Mouse (Mus musculus): ENCODE data around the gene Msgn1.

The Msgn1 gene

DNA sequence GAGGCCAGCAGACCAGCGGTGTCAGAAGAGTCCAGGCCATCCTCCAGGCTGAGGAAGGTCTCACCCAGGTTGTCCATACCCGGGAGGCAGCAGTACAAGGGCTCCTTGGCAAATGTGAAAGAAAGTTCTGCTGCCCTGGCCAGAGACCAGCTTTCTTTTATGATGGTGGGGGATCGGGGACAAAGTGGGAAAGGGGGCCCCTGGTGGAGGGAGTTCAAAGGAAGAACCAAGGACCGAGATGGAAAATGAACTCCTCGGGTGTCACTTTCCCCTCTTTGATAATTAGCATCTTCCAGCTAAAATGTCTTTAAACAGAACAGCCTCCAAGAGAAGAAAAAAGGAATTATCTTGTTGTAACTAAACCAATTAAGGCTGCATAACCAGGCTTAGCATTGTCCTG, at the start of gene Msgn1:
Gene Msgn1, minus strand, starts transcription at position 101 of the 400 bp plus-strand sequence.
- no peak for DNase-seq

DNA sequence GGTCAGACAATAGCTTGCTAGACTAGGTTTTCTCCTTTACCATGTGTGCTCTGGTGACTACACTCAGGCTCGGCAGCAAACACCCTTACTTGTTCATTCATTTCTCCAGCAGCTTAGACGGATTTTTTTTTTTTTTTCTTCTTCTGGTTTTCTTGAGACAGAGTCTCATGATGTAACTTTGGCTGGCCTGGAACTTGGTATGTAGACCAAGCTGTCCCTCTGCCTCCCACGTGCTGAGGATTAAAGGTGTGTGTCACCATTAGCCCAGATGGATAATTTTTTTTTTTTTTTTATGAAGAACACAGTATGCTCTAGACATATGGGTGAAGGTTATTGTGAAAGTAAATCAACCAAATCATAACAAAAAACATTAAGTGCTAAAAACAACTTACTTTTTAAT, 41.5 kb upstream of the Msgn1 start:
- no peak for DNase-seq

DNA sequence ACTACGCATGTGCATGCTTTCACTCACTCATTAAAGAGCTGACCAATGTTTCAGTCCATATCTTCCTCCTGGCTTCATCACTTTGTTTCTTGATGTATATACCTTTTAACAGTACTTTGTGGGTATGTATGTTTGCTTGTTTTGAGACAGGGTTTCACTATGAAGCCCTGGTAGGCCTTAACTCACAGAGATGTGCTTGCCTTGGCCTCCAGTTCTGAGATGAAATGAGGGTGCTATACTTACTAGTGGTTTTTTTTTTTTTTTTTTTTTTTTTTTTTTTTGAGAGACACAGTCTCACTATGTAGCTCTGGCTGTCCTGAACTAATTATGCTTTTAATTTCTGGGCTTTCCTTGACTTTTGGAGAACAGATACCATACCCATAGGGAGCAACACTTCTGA, 38.7 kb upstream of the Msgn1 start:
- no peak for DNase-seq

DNA sequence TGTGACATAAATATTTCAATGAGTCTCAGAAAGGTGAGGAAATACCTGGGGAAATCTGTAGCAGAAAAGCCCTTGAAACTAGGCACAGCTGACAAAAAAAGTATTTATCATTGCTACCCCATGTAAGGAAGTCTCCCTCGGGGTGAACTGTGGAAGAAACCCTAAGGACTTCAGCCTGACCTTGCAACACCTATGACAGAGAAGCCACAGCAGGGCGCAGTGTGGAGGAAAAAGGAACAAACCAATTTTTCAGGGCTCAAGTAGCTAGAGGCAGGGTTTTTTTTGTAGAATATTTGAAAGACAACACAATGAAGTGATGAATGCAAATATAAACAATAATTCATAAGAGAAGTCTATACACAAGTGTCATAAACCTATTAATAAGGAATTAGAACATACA, 27.2 kb upstream of the Msgn1 start:
- DNase-seq = no peak

DNA sequence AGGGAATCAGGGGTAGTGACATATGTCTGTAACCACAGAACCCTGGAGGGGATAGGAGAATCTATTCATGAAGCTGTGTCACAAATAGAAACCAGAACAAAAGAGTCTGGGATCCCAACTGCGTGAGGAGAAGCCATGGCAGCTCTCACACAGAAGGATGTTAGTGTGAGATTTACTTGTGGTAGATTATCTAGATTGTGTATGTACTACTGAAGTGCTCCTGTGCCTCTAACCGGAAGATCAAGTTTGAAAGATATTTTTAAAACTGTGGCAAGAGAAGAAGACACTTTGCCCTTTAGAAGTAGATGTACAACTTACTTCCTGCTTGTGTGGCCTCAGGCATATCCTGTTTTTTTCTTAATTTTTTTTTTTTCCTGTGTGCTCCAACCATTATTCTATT, 21.5 kb upstream of the Msgn1 start:
- no peak for DNase-seq

DNA sequence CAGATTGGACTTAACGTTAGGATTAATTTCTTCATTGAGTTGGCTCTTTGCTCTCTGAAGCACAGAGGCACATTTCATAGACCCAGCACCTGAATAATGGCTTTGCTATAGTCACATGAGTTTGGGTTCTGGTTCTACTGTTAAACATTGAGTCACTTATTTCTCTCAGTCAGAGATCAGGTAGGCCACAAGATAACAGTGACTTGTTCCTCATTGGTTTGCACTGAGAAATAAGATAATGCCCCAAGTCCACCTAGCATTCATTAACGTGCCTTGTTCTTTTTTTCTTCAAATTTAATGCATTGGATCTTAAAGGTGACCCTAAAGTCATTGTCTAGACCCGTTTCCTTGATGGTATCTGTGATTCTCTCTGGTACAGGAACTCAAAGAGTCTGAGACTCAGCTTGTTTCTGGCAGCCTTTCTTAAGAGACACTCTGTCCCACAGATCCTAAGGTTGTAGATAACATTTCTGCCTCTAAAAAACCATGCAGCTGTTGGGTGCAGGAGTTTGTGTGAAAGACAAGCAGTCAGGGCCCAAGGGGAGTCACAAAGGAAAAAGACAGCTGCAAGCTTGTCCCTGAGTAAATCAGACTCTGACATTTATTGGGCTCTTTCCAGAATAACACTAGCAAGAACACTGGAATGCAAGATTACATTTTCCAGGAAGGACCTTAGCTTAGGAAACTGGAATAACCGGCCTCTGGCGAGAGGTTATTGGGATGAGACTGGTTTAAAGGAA, 17.9 kb upstream of the Msgn1 start:
- DNase-seq = no peak

DNA sequence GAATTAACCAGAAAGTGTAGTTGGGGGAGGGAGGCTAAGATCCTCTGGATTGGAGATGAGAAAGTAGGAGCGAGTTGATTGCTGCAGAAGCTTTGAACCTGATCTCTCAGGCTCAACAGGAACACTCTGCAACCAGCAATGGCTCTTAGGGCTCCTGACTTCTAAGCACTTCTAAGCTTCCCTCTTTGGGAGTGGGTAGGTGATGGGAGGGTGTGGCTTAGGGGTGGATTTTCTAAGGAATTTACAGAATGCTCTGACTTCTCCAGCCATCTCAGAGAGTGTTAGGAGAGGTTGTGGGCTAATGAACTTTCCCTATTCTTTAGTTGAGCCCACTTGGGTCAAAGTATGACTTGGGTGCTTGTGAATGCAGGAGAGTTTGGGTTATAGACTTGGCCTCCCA, 17.4 kb upstream of the Msgn1 start:
- DNase-seq = no peak

DNA sequence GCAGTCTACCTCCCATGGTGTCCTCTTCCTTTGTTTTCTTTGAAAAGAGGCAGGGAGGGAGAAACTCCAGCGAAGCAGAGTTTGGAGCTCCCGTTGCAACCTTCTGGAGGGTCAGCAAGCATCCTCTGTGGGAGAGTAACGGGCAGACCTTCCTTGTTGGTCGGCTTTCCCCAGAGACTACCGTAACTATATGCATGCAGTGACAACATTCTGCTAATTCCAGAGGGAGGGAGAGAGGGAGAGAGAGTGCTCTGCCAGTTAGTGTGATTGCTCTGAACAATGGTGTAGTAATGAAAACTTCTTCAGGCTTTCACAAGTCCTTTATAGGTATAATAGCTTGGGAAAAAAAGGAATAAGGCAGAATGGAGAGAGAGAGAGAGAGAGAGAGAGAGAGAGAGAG, 15.9 kb upstream of the Msgn1 start:
- no peak for DNase-seq

DNA sequence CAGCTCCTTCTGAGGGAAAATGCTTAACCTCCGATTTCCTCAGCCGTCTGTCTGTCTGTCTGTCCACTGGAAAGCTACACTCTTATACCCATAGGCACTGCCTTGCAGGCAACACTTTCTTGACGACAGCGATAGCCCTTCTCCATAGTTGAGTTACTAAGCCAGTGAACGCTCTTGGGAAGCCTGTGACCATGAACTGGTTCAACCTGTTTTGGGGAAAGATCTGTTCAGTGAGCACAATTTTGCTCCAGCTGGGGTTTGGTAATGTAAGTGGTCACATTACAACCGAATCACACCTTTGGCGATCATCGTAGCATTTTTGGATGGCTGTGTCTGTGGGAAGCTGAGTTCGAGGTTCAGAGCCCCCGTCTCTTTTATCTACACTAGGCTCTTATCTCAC, 14.3 kb upstream of the Msgn1 start:
- no peak for DNase-seq

DNA sequence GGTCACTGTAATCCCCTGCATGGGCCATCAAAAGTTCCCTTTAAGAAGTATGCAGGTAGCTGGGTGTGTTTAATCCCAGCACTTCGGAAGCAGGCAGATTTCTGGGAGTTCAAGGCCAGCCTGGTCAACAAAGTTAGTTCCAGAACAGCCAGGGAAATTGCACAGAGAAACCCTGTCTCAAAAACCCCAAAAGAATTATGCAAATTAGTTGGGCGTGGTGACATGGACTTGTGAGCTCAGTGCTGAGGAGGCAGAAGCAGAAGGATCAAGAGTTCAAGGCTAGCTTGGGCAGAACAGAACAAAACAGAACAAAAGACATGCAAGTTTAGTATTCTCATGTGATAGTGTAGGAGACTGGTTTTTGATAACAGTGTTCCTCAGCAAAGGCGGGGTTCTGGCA, 13.8 kb upstream of the Msgn1 start:
- DNase-seq = no peak

DNA sequence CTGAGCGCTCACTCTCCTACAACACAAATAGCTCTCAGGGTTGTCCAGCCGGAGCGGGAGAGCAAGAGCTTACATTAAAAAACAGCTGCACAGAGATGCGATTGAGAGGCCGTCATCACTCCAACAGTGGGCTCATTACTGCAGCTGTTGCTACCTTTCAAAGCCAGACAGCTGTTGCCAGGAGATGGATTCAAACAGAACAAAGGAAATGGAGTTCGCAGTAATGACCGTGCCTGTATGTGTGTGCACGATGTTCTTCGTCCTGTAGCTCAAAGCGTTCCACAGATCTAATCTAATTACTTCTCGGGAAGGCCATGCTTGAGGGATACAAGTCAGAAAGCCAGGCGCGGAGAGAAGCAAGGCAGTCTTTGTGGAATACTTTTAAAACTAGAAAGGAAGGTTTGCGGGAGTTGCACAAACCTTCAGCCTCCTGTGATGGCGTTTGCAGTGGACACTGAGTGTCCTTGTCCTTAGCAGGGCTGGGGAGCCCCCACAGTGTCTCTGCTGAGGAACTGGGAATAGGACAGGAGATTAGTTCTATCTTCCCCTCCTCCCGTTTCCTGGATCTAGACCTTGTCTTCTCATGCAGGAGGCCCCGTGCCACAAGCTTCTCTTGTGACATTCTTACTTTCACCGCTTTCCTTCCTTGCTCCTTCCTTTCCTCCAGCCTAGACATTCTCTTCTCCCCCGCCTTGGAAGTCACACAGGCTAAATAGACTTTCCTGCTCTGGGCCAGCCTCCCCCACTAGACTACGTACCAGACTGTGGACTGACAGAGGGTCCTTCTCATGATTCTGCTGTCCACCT, 13.0 kb upstream of the Msgn1 start:
- no peak for DNase-seq

DNA sequence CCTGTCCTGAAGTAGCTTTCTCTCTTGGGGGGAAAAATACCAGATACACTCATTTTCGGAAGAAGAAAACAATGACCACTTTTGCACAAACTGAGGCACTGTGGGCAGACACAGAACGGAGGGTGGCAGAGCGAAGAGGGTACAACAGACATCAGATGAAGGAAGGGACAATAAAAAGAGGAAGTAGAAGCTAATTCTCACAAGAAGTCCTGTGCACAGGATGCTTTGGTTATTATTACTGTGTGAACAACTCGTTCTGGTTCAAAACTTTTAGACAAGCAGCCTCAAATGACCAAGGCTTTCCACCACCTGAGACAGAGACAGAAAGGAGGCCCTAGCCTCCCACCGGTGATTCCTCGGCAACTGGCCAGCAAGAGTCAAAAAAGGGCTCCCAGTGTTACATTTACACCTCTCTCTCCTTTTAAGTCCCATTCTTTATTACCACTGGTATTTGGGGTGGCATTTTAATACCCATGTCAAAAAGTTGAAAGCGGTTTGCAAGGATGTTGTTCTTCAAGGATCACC, 9.0 kb upstream of the Msgn1 start:
- DNase-seq = no peak

DNA sequence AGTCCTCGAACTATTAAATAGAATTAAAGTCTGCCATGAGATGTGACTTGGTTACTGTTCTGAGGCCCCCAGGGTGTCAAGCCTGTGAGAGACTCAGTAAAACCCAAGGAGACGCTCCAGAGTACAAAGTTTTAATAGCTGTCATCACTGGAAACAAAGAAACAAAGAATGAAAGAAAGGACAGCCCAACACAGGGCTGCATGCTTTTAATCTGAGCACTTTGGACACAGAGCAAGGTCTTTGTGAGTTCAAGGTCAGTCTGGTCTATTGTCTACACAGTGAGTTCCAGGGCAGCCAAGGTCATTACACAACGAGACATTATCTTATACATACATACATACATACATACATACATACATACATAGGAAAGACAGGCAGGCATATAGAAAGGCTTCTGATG, 7.7 kb upstream of the Msgn1 start:
- DNase-seq = no peak

DNA sequence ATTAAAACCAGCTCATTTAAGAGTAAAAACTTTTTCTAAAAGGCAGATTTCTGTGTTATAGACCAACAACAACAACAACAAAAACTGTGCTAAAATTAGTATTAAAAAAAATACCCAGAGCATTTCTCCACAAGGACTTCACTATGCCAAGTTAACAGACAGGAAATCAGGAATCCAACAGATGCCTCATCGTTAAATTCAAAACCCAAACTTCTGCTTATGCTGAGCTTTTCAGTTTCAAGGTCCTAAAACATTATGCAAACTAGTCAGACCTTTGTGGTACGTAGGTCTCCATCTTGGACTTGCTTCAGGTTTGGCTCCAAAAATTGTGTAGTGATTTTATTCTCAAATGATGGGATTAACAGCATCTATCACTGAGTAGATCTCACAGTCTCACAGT, 6.8 kb upstream of the Msgn1 start:
- no peak for DNase-seq

DNA sequence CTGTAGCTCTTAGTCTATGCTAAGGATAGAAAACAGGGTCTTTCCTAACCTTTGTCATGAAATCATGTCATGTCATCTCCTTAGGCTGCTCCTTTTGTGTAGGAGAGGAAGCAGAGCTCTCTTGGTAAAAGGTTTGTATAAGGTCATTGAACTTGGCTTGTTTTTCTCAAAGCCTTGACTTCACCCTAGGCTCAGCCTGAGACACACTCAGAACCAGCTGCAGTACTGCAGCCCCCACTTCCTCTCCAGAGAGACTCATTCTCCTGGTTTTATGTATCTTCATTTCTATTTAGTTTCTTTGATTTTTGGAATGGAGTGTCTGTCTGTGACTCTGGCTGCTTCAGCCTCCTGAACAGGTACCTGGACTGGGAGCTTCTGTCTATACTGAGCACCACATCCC, 6.0 kb upstream of the Msgn1 start:
- no peak for DNase-seq

DNA sequence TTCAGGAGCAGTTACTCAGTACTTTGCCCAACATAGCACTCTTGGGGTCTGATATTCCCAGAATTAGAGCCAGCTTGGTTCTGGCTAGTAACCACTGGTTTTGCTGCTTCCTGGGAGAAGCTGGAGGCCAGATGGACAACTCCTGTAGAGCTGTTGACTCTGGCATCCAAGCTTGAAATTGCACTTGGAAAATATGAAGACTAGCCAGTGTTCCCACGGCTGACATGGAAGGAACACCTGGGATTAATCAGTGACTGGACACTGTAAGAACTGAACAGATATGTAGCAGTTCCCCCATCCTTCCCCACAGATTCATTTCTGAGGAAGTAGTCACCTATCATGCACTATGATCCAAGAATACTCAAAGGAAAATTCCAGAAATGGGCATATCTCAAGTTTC, 4.1 kb upstream of the Msgn1 start:
- no peak for DNase-seq

DNA sequence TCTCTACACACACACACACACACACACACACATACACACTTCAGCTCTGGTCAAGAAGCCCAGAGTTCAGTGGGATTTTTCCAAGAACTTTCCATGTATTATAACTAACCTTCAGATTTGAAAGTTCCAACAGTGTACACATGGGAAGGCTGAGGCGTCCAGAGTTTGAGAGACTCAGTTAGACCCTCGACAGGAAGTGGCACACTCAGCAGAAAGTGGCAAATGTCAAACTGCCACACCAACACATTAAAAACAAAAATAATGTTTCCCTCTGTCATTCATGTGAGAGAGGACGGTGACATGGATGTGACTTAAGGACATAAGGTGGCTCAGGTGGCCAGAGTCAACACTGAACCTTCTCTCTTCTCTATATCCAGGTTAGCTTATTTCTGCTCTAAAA, 1.6 kb upstream of the Msgn1 start:
- DNase-seq = no peak

DNA sequence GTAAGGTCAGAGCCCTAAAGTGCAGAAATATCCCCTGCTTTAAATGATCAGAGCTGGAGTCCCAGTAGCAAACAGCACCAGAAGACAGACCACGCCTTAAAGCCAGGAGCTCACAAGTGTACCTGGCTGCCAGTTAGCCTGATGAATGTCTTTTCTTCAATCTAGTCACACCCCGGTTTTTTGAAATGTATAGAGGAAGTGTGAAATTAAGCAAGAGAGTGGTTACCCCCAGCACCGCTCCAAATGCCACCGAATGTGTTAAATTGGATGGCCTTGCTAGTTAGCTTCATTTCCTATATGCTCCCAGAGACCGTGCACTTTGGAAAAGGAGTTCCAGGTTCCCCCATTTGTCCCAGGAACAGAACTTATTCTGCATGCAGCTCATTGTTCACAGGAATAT, 864 bp upstream of the Msgn1 start:
- no peak for DNase-seq

DNA sequence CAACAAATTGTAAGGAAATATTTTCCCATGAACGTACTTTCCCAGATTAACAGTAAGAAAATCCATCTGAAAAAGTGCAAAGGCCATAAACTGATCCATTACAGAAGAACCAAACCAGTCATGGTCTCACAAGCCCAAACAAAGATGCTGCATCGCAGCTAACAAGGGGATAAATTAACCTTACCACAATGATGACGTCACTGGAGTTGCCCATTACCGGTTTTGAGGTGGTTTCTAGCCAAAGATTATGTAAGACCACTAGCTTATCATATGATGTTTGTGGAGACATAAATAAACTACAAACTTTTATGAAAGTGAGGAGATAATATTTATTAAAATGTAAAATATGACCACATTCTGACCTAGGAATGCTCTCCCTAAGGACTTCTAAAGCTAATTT, 2.5 kb downstream of the Msgn1 start:
- DNase-seq = no peak

DNA sequence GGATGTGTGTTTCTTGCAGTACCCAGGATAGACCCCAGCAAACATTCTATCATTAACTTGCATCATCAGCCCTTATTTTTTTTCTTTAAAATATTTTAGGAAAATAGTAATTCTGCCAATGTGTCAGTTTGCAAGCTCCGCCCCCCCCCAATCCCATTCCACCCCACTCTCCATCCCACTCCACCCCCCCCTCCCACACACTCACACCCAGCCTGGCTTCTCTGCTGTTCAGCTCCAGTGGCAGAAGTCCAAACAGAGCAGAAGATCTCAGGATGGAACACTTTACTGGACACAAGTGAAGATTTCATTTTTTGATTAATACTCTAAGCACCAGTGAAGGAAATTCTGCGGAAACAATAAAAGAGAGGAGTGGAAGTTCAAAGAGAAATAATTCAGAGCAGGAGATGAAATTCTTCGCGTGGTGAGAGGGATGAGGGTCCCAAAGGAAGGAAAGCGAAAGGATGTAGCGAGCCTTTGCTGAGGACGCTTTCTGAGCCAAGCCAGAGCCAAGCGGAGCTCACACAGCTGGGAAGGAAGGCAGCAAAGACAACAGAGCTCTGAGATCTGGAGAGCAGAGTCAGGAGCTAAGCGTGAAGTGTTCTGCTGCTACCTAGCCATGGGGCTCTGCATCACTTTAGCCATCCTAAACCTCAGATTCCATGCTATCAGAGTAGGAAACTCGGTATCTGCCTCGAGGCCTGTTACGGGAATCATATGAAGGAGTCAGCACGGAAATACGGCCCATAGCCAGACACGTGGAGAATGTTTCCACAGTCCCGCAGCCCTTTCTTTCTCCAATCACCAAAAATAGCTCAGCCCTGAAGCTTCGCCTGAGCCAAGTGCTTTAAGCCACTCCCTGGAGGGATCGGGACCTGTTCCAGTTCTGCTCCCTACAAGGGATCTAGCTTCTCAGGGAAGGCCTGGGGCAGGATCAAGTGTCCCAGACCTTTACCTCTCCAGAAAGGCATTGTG, 4.8 kb downstream of the Msgn1 start:
- DNase-seq = peak; percentile 31

DNA sequence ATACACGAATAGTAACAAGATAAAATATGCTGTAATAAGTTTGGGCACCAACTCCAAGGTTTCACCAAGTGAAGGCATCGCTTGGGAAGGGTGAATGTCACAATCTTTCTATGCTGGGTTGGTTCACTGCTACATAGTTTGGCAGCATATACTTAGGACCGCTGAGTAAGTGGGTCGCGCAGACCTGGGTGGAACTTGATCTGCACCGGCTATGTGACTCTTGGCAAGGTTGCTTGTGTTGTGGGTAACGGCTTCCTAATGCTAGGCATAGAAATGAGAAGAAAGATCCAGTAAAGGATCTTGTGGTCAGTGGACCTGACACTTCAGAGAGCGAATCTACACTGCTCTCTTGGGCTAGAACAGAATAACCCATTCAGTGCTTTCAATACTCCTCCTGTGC, 6.3 kb downstream of the Msgn1 start:
- no peak for DNase-seq

DNA sequence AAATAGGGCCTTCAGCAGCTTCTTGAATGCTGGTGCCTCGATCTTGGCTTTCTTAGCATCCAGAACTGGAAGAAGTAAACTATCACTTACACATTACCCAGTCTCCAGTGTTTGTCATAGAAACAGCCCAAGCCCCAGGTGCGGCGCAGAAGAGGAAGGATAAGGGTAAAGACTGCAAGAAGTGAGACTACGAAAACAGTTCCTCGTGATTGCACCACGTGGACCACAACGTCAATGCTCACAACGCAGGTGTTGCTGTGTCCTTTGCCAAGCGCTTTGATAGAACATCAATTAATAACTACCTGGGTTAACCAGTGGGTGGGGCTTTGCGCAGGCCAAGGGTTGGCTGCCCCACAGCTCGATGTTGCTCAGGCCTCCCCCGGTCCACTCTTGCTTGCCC, 8.1 kb downstream of the Msgn1 start:
- no peak for DNase-seq

DNA sequence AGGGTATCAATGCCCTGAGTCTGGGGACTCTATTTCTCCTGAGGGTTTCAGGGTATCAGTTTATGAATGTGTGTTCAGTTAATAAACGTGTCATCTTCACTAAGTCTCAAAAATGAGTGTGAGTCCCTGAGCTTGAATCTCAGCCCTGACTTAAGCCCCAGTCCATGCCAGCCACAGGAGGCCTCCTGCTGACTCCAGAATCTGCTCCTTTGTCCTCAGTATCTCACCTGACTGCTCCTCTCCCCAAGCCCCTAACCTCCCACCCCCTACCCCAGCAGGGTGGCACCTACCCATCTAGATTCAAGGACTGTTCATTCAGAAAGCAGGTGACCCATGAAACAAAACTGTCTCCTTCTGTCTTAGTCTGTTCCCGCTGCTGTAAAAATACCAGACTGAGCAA, 10.2 kb downstream of the Msgn1 start:
- DNase-seq = no peak
